Mouse (Mus musculus) stomach, postnatal 0 days (tissue): ENCODE measurements at regions not wholly inside any gene's neighbourhood (a gene's known extent, or its start where the extent isn't known, plus 50 kb on each side); places are given as distances from the start of the nearest gene placed in this dataset.

ENCODE experiments used
- CTCF ChIP-seq: IDR thresholded peaks from 2 replicates; pipeline ENCODE4 v1.5.1; 2016; ENCODE audit warnings: antibody characterized with exemption, low read depth, mild to moderate bottlenecking, moderate library complexity
- EP300 ChIP-seq: optimal IDR thresholded peaks from 2 replicates; pipeline ENCODE3; 2016; ENCODE audit warnings: antibody characterized with exemption

GRCm38 (mm10) chr4:127789206-127789605, 181.5 kb downstream of the CK137956 start:
- TF ChIP-seq EP300, result no peak
- TF ChIP-seq CTCF, result no peak
